ENCODE assay signal across 8 mouse cellular contexts in genomic region chr7:45706721-45707241, GRCm38 (mm10). TPM values are rescaled to one million over a fixed set of nuclear protein-coding genes. Genes with fewer than 3 reads are reported as not detected.
DNase-seq lines count a peak whose midpoint lies in the region; ATAC-seq and TF ChIP-seq lines count a peak whose summit lies in the region.

No protein-coding gene starts in this region.

- DNase-seq in CD4-positive helper T cell, adult 2 months (ENCODE audit: low read depth, low spot score), result peak; percentile 89
- peak; percentile 90 to 91 for DNase-seq in heart, postnatal 10 days
- peak; percentile 82 to 83 for DNase-seq in layer of hippocampus, adult 18-20 months (ENCODE audit: low spot score in 2 of 2)
- peak; percentile 88 for DNase-seq in ovary, postnatal 14 days (ENCODE audit: low spot score)
- DNase-seq in thymus, postnatal 10 days (ENCODE audit: low spot score in 2 of 2), result peak; percentile 88 to 93

- peaks cover 23% of the 10 kb centered on the region for H3K36me3 ChIP-seq in forebrain, embryonic 12.5 days (replicated peaks)
- H3K36me3 ChIP-seq in lung, embryonic 15.5 days, result peaks cover 15% of the 10 kb centered on the region

- H3K4me3 ChIP-seq in bone marrow macrophage, adult 2 months (ENCODE audit: insufficient read depth, low read length), result peak overlapping the region; percentile 83
- H3K4me3 ChIP-seq in forebrain, embryonic 12.5 days (replicated peaks), result peak overlapping the region; percentile 61
- H3K4me3 ChIP-seq in lung, embryonic 15.5 days, result peak overlapping the region; percentile 61

- H3K27me3 ChIP-seq in forebrain, embryonic 12.5 days, result no peaks in the 10 kb centered on the region
- no peaks in the 10 kb centered on the region; the same call in 1 of the 2 replicates for H3K27me3 ChIP-seq in lung, embryonic 15.5 days

- peak overlapping the region; percentile 95 for H3K27ac ChIP-seq in bone marrow macrophage, adult 2 months (ENCODE audit: insufficient read depth, low read depth, low read length)
- peak overlapping the region; percentile 78 for H3K27ac ChIP-seq in forebrain, embryonic 12.5 days
- H3K27ac ChIP-seq in lung, embryonic 15.5 days, result peak overlapping the region; percentile 86

- intact Hi-C loops in heart, postnatal 10 days (cut with DNase I), result no loop called here

- peak overlapping the region; percentile 79 for H3K9ac ChIP-seq in forebrain, embryonic 12.5 days
- peak overlapping the region; percentile 77 for H3K9ac ChIP-seq in lung, embryonic 15.5 days

- peak overlapping the region; percentile 99 for H3K4me2 ChIP-seq in forebrain, embryonic 12.5 days
- peak overlapping the region; percentile 98 for H3K4me2 ChIP-seq in lung, embryonic 15.5 days

- TF ChIP-seq CTCF in bone marrow macrophage, adult 2 months (IDR thresholded peaks at IDR 0.05; ENCODE audit: low read depth, low read length), result no peak

- WGBS in forebrain, embryonic 12.5 days, result under 1% methylated on average over 45 of the region's 45 CpGs
- WGBS in lung, embryonic 15.5 days, result under 1% methylated on average over 29 of the region's 45 CpGs

- peak; percentile 85; the same call in 1 of the 2 replicates for TF ChIP-seq POLR2A in bone marrow macrophage, adult 2 months (IDR thresholded peaks at IDR 0.05; ENCODE audit: borderline replicate concordance, low read depth, low read length)

- H3K4me1 ChIP-seq in bone marrow macrophage, adult 2 months (ENCODE audit: control insufficient read depth, insufficient read depth, low read length), result peaks cover 21% of the 10 kb centered on the region
- peaks cover 70% of the 10 kb centered on the region for H3K4me1 ChIP-seq in forebrain, embryonic 12.5 days
- H3K4me1 ChIP-seq in lung, embryonic 15.5 days, result peaks cover 52% of the 10 kb centered on the region

- ATAC-seq in forebrain, embryonic 12.5 days (ENCODE audit: low FRiP score), result 0 out of 2 replicates have a peak, but pooled peaks have one; percentile 1
- ATAC-seq in lung, embryonic 15.5 days (ENCODE audit: borderline replicate concordance, extremely low read depth, low FRiP score, low TSS enrichment), result no peak

- no peaks in the 10 kb centered on the region for H3K9me3 ChIP-seq in forebrain, embryonic 12.5 days
- no peaks in the 10 kb centered on the region for H3K9me3 ChIP-seq in lung, embryonic 15.5 days

RNA-seq across cellular contexts. Expression of gene Dbp, which starts 1.9 kb away (rescaled TPM):
- 85.2 and 85.6 TPM in 2 replicates for polyA plus RNA-seq in bone marrow macrophage, adult 2 months (2012; ENCODE audit: insufficient read depth, insufficient read length, missing spikeins)
- 3.8 and 3.9 TPM in 2 replicates for polyA plus RNA-seq in forebrain, embryonic 12.5 days (2016; fragmentation: Nextera tagmentation; extraction: Ambion mirVana)
- 10 to 100 TPM; 22.7 to 29.8 TPM for total RNA-seq in heart, postnatal 10 days (2021)
- total RNA-seq in layer of hippocampus, adult 18-20 months (2021), result 10 to 100 TPM; 47.6 to 50.2 TPM
- polyA plus RNA-seq in lung, embryonic 15.5 days (2015; fragmentation: Nextera tagmentation; extraction: Ambion mirVana), result 2.7 and 3.1 TPM in 2 replicates

RNA-seq across cellular contexts. Expression of gene Car11, which starts 7.1 kb away (rescaled TPM):
- polyA plus RNA-seq in bone marrow macrophage, adult 2 months (2012; ENCODE audit: insufficient read depth, insufficient read length, missing spikeins), result 1.3 and 1.9 TPM in 2 replicates
- 10.2 and 11.0 TPM in 2 replicates for polyA plus RNA-seq in forebrain, embryonic 12.5 days (2016; fragmentation: Nextera tagmentation; extraction: Ambion mirVana)
- 1 to 10 TPM; 4.2 to 4.6 TPM for total RNA-seq in heart, postnatal 10 days (2021)
- total RNA-seq in layer of hippocampus, adult 18-20 months (2021), result 100 to 1,000 TPM; 182 TPM
- polyA plus RNA-seq in lung, embryonic 15.5 days (2015; fragmentation: Nextera tagmentation; extraction: Ambion mirVana), result 2.4 and 4.6 TPM in 2 replicates

RNA-seq across cellular contexts. Expression of gene Rpl18, which starts 8.5 kb away (rescaled TPM):
- 802 and 833 TPM in 2 replicates for polyA plus RNA-seq in bone marrow macrophage, adult 2 months (2012; ENCODE audit: insufficient read depth, insufficient read length, missing spikeins)
- 707 and 745 TPM in 2 replicates for polyA plus RNA-seq in forebrain, embryonic 12.5 days (2016; fragmentation: Nextera tagmentation; extraction: Ambion mirVana)
- 100 to 1,000 TPM; 698 to 700 TPM for total RNA-seq in heart, postnatal 10 days (2021)
- total RNA-seq in layer of hippocampus, adult 18-20 months (2021), result 100 to 1,000 TPM; 359 to 364 TPM
- polyA plus RNA-seq in lung, embryonic 15.5 days (2015; fragmentation: Nextera tagmentation; extraction: Ambion mirVana), result 1,016 and 1,098 TPM in 2 replicates

RNA-seq across cellular contexts. Expression of gene Sphk2, which starts 11.0 kb away (rescaled TPM):
- polyA plus RNA-seq in bone marrow macrophage, adult 2 months (2012; ENCODE audit: insufficient read depth, insufficient read length, missing spikeins), result 51.2 and 56.1 TPM in 2 replicates
- polyA plus RNA-seq in forebrain, embryonic 12.5 days (2016; fragmentation: Nextera tagmentation; extraction: Ambion mirVana), result 26.5 and 30.1 TPM in 2 replicates
- 10 to 100 TPM; 17.4 to 20.1 TPM for total RNA-seq in heart, postnatal 10 days (2021)
- 10 to 100 TPM; 35.8 to 37.2 TPM for total RNA-seq in layer of hippocampus, adult 18-20 months (2021)
- 26.4 and 26.5 TPM in 2 replicates for polyA plus RNA-seq in lung, embryonic 15.5 days (2015; fragmentation: Nextera tagmentation; extraction: Ambion mirVana)

RNA-seq across cellular contexts. Expression of gene Sec1, which starts 12.6 kb away (rescaled TPM):
- polyA plus RNA-seq in bone marrow macrophage, adult 2 months (2012; ENCODE audit: insufficient read depth, insufficient read length, missing spikeins), result not detected in 2 replicates
- polyA plus RNA-seq in forebrain, embryonic 12.5 days (2016; fragmentation: Nextera tagmentation; extraction: Ambion mirVana), result 0.64 and 0.68 TPM in 2 replicates
- under 1 TPM in 1 of 2 experiments, not detected in 1; 0.22 TPM for total RNA-seq in heart, postnatal 10 days (2021)
- total RNA-seq in layer of hippocampus, adult 18-20 months (2021), result 1 to 10 TPM; 2.5 to 3.5 TPM
- 0.21 and 0.42 TPM in 2 replicates for polyA plus RNA-seq in lung, embryonic 15.5 days (2015; fragmentation: Nextera tagmentation; extraction: Ambion mirVana)

Comparison
In these comparisons a context has a peak if more than half of its experiments do, and no peak if none do; other contexts are left out.
1. RNA of gene Dbp, which starts 1.9 kb away (polyA plus RNA-seq): 85.2 to 85.6 TPM in bone marrow macrophage, adult 2 months; 3.8 to 3.9 TPM in forebrain, embryonic 12.5 days and 2.7 to 3.1 TPM in lung, embryonic 15.5 days; every median in the first group is over 10 times any median in the second.
2. Peak in every context shown above with its lines, with median percentiles within 50 percentile points of each other: DNase-seq, H3K27ac ChIP-seq and H3K4me3 ChIP-seq.